Mouse (Mus musculus) erythroblast, adult 5-6 weeks (primary cell): Measurements from ENCODE around the gene Gria2. TPM values are rescaled to one million over a fixed set of nuclear protein-coding genes. Genes with fewer than 3 reads are reported as not detected.

Experiments used
- total RNA-seq, 2 experiments: library from RNA; stranded (forward) in 1 of 2; stranded (reverse) in 1 of 2; fragments of 150-400 nt in 1 of 2; fragments of 200-764, 138-1000 nt in 1 of 2; gene quantifications; 2 replicates each; pipeline versions ENCODE4 v1.2.3 to v1.2.4; 2015 to 2017; ENCODE audit warnings: low replicate concordance in 2 of 2

The Gria2 gene
- total RNA-seq, 2 experiments from 2014 or later: not detected

Other genes with a start within 250 kb of the Gria2 start
- not detected in 2 replicates for gene Glrb, start 110.8 kb upstream of the Gria2 start, total RNA-seq (2015; ENCODE audit: low replicate concordance)
- gene Glrb, start 110.8 kb upstream of the Gria2 start, total RNA-seq (2017; ENCODE audit: low replicate concordance): not detected in 2 replicates
- gene Pdgfc, start 233.6 kb upstream of the Gria2 start, total RNA-seq (2015; ENCODE audit: low replicate concordance): 1.5 TPM in 1 of 2 replicates, not detected in the other
- 0.14 TPM in 1 of 2 replicates, not detected in the other for gene Pdgfc, start 233.6 kb upstream of the Gria2 start, total RNA-seq (2017; ENCODE audit: low replicate concordance)